Mouse (Mus musculus) bone marrow, adult 2 months (tissue): ENCODE measurements around the gene Fbxl16.

Experiments
- CTCF ChIP-seq: fragments of 200-500 bp; IDR thresholded peaks from 2 replicates; pipeline ENCODE4 v1.5.1; 2011; ENCODE audit warnings: low read length, control low read depth; ENCODE audit not compliant: control insufficient read depth, insufficient read depth
- POLR2A ChIP-seq: fragments of 200-500 bp; IDR thresholded peaks from 2 replicates; pipeline ENCODE4 v1.6.1; 2011; ENCODE audit warnings: low read depth, mild to moderate bottlenecking, control low read depth, low read length, borderline replicate concordance; ENCODE audit not compliant: control insufficient read depth

DNA sequence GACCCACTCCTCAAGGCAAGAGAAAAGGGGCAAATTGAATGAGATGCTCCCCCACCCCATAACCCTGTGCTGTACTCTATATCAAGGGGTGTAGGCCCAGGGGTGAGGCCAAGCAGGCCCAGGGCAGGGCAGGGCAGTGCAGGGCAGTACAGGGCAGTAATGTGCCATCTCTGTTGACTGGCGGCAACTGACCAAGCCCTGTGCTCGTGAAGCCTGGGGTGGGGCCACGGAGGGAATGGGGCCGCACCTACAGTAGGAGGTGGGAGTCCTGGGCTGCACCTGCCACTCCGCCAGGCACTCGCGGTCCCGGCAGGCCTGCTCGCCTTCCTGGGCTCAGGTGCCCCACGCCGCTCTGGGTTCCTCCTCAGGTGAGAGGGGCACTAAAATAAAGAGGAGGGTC is 56.4 kb downstream of the Fbxl16 start:
- TF ChIP-seq CTCF, result no peak
- TF ChIP-seq POLR2A, result no peak
